Mouse (Mus musculus): Measurements from ENCODE around the gene Tmem185b. TPM values are rescaled to one million over a fixed set of nuclear protein-coding genes. Genes with fewer than 3 reads are reported as not detected.

Tmem185b gene
- polyA plus RNA-seq, 1 experiment, result 15.8 TPM

DNA sequence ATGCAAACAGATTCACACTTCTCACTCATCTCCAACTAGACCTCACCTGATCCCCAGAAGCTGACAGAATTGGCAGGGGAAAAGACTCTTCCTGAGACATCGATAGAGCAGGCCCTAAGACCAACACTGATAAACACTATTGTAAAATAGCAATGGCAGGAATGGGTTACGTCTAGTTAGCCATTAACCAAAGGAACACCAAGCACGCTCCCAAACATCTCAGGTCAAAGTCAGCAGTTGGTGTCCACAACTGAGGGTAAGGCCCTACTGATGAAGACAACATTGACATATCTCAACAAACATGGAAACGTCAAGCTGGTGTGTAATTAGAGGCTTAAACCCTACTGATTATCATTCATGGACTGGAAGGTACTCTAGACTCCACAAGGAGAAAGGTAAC, 39.6 kb downstream of the Tmem185b start:
- Histone ChIP-seq H3ac (ENCODE audit: control insufficient read depth, insufficient read length) (no peak overlapping the region), H3K4me2 (ENCODE audit: low read depth) (no peak overlapping the region), H3K36me3 (ENCODE audit: control insufficient read depth, insufficient read depth) (no peaks in the 10 kb centered on the region), H3K27me3 (ENCODE audit: control insufficient read depth, insufficient read depth, insufficient read length) (no peaks in the 10 kb centered on the region), H3K79me2 (ENCODE audit: control insufficient read depth, insufficient read depth) (no peaks in the 10 kb centered on the region), H3K4me3 (no peak overlapping the region)
- no peak for TF ChIP-seq TCF3 (IDR thresholded peaks at IDR 0.05; ENCODE audit: insufficient read length, low read depth)
- TF ChIP-seq MYOD1 (IDR thresholded peaks at IDR 0.05; ENCODE audit: control insufficient read depth in 1 of 3, insufficient read length in 2 of 3, low read depth in 2 of 3), result no peak
- TF ChIP-seq SRF (IDR thresholded peaks at IDR 0.05; ENCODE audit: control insufficient read depth, insufficient read length, low read depth), result no peak
- TF ChIP-seq MAX (IDR thresholded peaks at IDR 0.05; ENCODE audit: low read depth), result no peak
- TF ChIP-seq POLR2A (IDR thresholded peaks at IDR 0.05; ENCODE audit: insufficient read length, low read depth), result no peak

DNA sequence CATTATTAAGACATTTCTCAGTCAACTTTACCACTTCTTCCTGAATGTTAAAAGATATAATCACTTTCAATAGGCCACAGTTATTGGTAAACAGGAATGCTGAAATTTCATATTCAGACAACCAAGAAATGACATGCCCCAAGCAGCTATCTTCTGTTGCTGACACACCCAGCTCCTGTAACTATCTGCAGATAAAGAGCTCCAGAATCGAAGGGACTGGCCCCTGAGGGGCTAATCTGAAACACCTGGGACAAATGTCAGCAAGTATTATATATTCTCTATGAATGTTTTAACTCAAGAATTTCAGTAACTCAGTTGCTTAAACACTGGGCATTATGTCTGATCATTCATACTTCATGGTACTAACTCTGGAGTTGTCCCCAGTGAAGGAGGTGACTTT, 44.2 kb downstream of the Tmem185b start:
- H3ac ChIP-seq (ENCODE audit: control insufficient read depth, insufficient read length), result no peak overlapping the region
- H3K4me3 ChIP-seq, result no peak overlapping the region
- H3K4me2 ChIP-seq (ENCODE audit: low read depth), result no peak overlapping the region
- no peak for TF ChIP-seq MYOD1 (IDR thresholded peaks at IDR 0.05; ENCODE audit: control insufficient read depth in 1 of 3, insufficient read length in 2 of 3, low read depth in 2 of 3)
- no peak for TF ChIP-seq E2F4 (IDR thresholded peaks at IDR 0.05; ENCODE audit: insufficient read depth)
- no peak for TF ChIP-seq REST (IDR thresholded peaks at IDR 0.05; ENCODE audit: insufficient read depth, insufficient read length)
- TF ChIP-seq MYOG (IDR thresholded peaks at IDR 0.05; ENCODE audit: control insufficient read depth in 1 of 3, insufficient read depth in 1 of 3, insufficient read length in 2 of 3, low read depth in 2 of 3), result no peak
- no peak for TF ChIP-seq POLR2A (IDR thresholded peaks at IDR 0.05; ENCODE audit: insufficient read length, low read depth)
- no peaks in the 10 kb centered on the region for H3K79me2 ChIP-seq (ENCODE audit: control insufficient read depth, insufficient read depth)
- no peaks in the 10 kb centered on the region for H3K27me3 ChIP-seq (ENCODE audit: control insufficient read depth, insufficient read depth, insufficient read length)
- H3K36me3 ChIP-seq (ENCODE audit: control insufficient read depth, insufficient read depth), result no peaks in the 10 kb centered on the region

Other genes with a start within 250 kb of the Tmem185b start
- 8.3 TPM for gene Inhbb, start 103.9 kb upstream of the Tmem185b start, polyA plus RNA-seq (2012; fragmentation: generic; extraction: Trizol)
- 26.0 TPM for gene Ralb, start 21.4 kb upstream of the Tmem185b start, polyA plus RNA-seq (2012; fragmentation: generic; extraction: Trizol)
- gene Epb41l5, start 122.8 kb downstream of the Tmem185b start, polyA plus RNA-seq (2012; fragmentation: generic; extraction: Trizol), result 2.1 TPM